Mouse (Mus musculus) lung, adult 10 weeks (tissue): Measurements from ENCODE around the gene Dll4. TPM values are rescaled to one million over a fixed set of nuclear protein-coding genes. Genes with fewer than 3 reads are reported as not detected.

Experiments used
- polyA plus RNA-seq: library from polyadenylated mRNA; stranded (reverse); fragments of 350-450 nt; fragmentation: Illumina TruSeq; extraction: RNeasy Lipid Tissue Mini Kit (QIAGEN cat#74804); gene quantifications from one replicate; pipeline ENCODE4 v1.2.3, GENCODE M21; 2014; ENCODE audit warnings: low read depth, low replicate concordance; ENCODE audit not compliant: insufficient read depth

Gene Dll4
- 31.5 TPM for polyA plus RNA-seq

DNA sequence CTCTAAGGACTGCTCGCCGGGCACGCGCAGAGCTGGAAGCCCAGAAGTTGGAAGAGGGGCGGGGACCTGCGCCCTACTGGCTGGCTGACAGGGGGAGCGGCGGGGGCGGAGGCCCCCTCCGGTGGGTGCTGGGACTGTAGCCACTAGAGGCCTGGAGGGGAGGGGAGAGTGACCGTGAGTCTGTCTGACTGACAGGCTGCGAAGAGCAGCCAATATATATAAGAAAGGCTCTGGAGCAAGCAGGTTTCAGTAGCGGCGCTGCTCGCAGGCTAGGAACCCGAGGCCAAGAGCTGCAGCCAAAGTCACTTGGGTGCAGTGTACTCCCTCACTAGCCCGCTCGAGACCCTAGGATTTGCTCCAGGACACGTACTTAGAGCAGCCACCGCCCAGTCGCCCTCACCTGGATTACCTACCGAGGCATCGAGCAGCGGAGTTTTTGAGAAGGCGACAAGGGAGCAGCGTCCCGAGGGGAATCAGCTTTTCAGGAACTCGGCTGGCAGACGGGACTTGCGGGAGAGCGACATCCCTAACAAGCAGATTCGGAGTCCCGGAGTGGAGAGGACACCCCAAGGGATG is at the start of gene Dll4:
TSS of gene Dll4 (plus strand) at position 217 of the 576 bp plus-strand sequence.

DNA sequence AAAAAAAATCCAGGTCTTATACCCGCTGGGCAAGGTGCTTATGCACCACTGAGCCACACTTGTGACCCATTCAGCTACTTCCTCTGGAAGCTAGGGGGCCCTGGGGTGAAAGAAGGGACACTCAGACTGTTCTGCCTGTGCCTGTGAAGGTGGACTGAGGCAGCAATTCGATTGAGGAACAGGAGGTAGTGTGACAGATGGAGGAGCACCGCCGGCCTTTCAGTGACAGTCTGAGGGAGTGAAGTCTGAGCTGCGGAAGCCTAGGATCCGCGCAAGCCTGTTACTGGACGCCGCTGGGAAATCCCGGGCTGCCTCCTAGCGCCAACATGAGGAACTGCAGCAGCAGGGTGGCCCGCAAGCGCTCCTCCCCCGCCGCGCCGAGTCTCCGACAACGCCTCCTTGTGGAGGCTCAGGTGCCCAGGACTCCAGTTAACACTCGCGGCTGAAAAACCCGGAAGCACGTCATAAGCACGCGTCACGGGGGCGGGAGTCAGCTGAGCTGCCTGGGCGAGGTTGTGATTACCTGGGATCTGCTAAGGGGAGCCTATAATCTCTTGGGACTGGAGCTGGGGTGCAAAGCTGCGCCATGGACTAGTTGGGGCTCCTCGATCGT is 37.2 kb upstream of the Dll4 start, which contains the start of gene Vps18:
TSS of gene Vps18 (plus strand) at position 471 of the 613 bp plus-strand sequence.

DNA sequence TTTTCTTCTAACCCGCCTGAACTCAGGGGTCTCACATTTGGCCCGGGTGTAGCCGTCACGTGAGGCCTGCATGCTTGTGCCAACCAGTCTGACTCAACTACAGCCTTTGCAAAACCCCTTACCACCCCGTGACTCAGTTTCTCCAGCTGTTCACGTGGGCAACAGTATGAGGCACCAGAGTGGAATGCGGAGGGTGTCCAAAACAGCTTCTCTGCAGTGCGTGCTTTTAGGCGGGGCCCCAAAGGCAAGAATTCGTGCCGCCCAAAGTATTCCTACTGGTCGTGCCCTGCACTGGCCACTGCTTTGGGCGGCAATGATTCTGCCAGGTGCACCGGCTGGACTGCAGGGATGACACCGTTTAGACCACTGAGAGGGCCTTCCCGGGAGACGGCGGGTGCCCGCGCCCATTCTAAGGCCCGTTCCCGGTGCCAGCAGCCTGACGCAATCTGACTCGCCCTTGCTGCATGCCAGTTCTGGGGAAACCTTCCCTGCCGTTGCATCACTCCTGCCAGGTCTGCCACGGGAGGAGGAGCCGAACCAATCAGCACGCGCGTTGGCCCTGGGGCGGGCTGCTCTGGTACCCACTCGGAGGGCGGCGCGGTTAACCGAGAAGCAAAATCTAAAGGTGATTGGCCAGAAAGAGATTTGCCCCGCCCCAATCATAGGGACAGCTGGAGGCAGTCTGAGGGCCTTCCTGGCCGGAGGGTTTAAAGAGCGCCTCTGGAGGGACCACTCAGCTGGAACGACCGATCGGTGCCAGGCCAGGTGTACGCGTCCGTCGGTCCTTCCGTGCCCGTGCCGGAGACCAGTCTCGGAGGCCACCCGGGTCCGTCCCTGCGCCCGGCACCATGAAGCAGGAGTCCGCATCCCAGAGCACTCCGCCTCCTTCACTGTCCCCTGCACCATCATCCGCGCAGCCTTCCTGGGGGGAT is 25.2 kb downstream of the Dll4 start, which contains the start of gene Chac1:
TSS of gene Chac1 (plus strand) at position 675 of the 932 bp plus-strand sequence.

Other genes starting within 250 kb of the Dll4 start
- gene Rad51, start 213.0 kb upstream of the Dll4 start, polyA plus RNA-seq: 0.85 TPM
- 20.4 TPM for gene Rmdn3, start 168.8 kb upstream of the Dll4 start, polyA plus RNA-seq
- gene Gchfr, start 158.0 kb upstream of the Dll4 start, polyA plus RNA-seq: 5.3 TPM
- not detected for gene Gm14137, start 151.3 kb upstream of the Dll4 start, polyA plus RNA-seq
- gene Zfyve19, start 117.2 kb upstream of the Dll4 start, polyA plus RNA-seq: 17.0 TPM
- gene Dnajc17, start 117.0 kb upstream of the Dll4 start, polyA plus RNA-seq: 13.5 TPM
- 5.5 TPM for gene Ppp1r14d, start 95.9 kb upstream of the Dll4 start, polyA plus RNA-seq
- 27.2 TPM for gene Spint1, start 88.4 kb upstream of the Dll4 start, polyA plus RNA-seq
- gene Rhov, start 54.5 kb upstream of the Dll4 start, polyA plus RNA-seq: 1.7 TPM
- gene Vps18, start 37.0 kb upstream of the Dll4 start, polyA plus RNA-seq: 7.4 TPM
- gene Chac1, start 25.4 kb downstream of the Dll4 start, polyA plus RNA-seq: 2.2 TPM
- gene Ino80, start 151.9 kb downstream of the Dll4 start, polyA plus RNA-seq: 5.4 TPM
- gene Exd1, start 221.8 kb downstream of the Dll4 start, polyA plus RNA-seq: 0.22 TPM
- 84.6 TPM for gene Chp1, start 221.9 kb downstream of the Dll4 start, polyA plus RNA-seq